26 mouse cellular contexts compared by ENCODE assay signal in the genomic region with DNA sequence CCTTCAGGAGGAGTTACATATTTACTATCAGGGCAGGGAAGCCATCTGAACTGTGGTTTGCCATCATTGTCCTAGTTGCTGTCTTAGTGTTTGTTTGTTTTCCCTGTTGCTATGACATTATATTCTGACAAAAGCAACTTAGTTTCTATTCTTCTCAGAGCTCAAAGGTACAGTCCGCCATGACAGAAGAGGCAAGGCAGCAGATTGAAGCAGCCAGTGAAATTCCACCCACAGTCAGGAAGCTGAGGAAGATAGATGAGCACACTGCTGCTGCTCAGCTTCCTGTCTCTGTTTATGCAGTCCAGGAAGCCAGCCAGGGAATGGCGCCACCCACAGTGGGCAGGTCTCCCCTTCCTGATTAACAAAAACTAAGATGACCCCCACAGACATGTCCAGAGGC. TPM values are rescaled to one million over a fixed set of nuclear protein-coding genes. Genes with fewer than 3 reads are reported as not detected.
A peak's percentile ranks its signal among the peaks of the same experiment; 100 is the strongest.
DNase-seq lines count a peak whose midpoint lies in the region; ATAC-seq and TF ChIP-seq lines count a peak whose summit lies in the region.
"Had no signal": no experiment of that assay in that cellular context is flagged by ENCODE, and none has a peak within 500 bp of the region (broad histone marks: within the 10 kb centered on the region; RNA-seq: fewer than 3 reads in every experiment).

No protein-coding gene starts in this region.

- no peaks in the 10 kb centered on the region for H3K9me3 ChIP-seq in intestine, postnatal 0 days (ENCODE audit: control insufficient read depth)
- no peaks in the 10 kb centered on the region for H3K9me3 ChIP-seq in intestine, embryonic 16.5 days (ENCODE audit: control insufficient read depth, low read length)
- H3K9me3 ChIP-seq: embryonic facial prominence, embryonic 15.5 days; forebrain, embryonic 15.5 days; heart, embryonic 13.5 days; midbrain, embryonic 13.5 days; neural tube, embryonic 13.5 days had no signal

- WGBS in intestine, postnatal 0 days, result 90% methylated on average over 2 of the region's 2 CpGs
- WGBS in intestine, embryonic 16.5 days, result 93% methylated on average over 2 of the region's 2 CpGs

- no peaks in the 10 kb centered on the region for H3K4me1 ChIP-seq in intestine, postnatal 0 days (replicated peaks; ENCODE audit: control insufficient read depth, insufficient read depth, low read length)
- H3K4me1 ChIP-seq in intestine, embryonic 16.5 days (ENCODE audit: control insufficient read depth, insufficient read depth, low read length), result no peaks in the 10 kb centered on the region
- H3K4me1 ChIP-seq: forebrain, embryonic 15.5 days; midbrain, embryonic 13.5 days had no signal

- H3K27ac ChIP-seq in intestine, postnatal 0 days (ENCODE audit: low read depth, low read length), result no peak overlapping the region
- H3K27ac ChIP-seq in intestine, embryonic 16.5 days (ENCODE audit: low read length), result no peak overlapping the region
- H3K27ac ChIP-seq: embryonic facial prominence, embryonic 15.5 days; forebrain, embryonic 15.5 days; heart, adult 2 months; heart, embryonic 13.5 days; hindbrain, postnatal 0 days; midbrain, embryonic 13.5 days; neural tube, embryonic 13.5 days had no signal

- H3K4me2 ChIP-seq in intestine, postnatal 0 days (replicated peaks; ENCODE audit: low read depth), result no peak overlapping the region
- no peak overlapping the region for H3K4me2 ChIP-seq in intestine, embryonic 16.5 days (ENCODE audit: low read depth, low read length)
- H3K4me2 ChIP-seq: embryonic facial prominence, embryonic 15.5 days; forebrain, embryonic 15.5 days; heart, embryonic 13.5 days; midbrain, embryonic 13.5 days; neural tube, embryonic 13.5 days had no signal

- H3K4me3 ChIP-seq in intestine, postnatal 0 days (ENCODE audit: low read depth, low read length), result no peak overlapping the region
- H3K4me3 ChIP-seq in intestine, embryonic 16.5 days (ENCODE audit: low read length), result no peak overlapping the region
- H3K4me3 ChIP-seq: embryonic facial prominence, embryonic 15.5 days; forebrain, embryonic 15.5 days; heart, adult 2 months; heart, embryonic 13.5 days; midbrain, embryonic 13.5 days; neural tube, embryonic 13.5 days had no signal

- H3K9ac ChIP-seq in intestine, postnatal 0 days (ENCODE audit: low read depth, low read length), result no peak overlapping the region
- H3K9ac ChIP-seq in intestine, embryonic 16.5 days (ENCODE audit: low read depth, low read length), result no peak overlapping the region
- H3K9ac ChIP-seq: embryonic facial prominence, embryonic 15.5 days; forebrain, embryonic 15.5 days; heart, embryonic 13.5 days; liver, postnatal 0 days; midbrain, embryonic 13.5 days; neural tube, embryonic 13.5 days had no signal

- ATAC-seq in intestine, postnatal 0 days, result peak; percentile 40; the same call in 1 of the 2 replicates
- no peak for ATAC-seq in intestine, embryonic 16.5 days
- ATAC-seq: forebrain, embryonic 15.5 days; hindbrain, postnatal 0 days; liver, postnatal 0 days; midbrain, embryonic 13.5 days had no signal

- TF ChIP-seq CTCF in intestine, postnatal 0 days (IDR thresholded peaks at IDR 0.05; ENCODE audit: low read depth), result no peak

- DNase-seq in thymus, postnatal 4 days, result peak; percentile 40
- no peak for DNase-seq in thymus, postnatal 36 days
- DNase-seq in lung, postnatal 36 days, result peak; percentile 65
- peak; percentile 53 for DNase-seq in splenic B cell, adult 2 months (ENCODE audit: low read depth, low spot score)
- no peak for DNase-seq in adrenal gland, adult 18-20 months (ENCODE audit: low spot score in 2 of 2)
- DNase-seq in cerebellum, adult 11-12 months, result no peak
- DNase-seq: adrenal gland, postnatal 36 days; cerebellum, adult 9-11 months; gastrocnemius, postnatal 25 days; heart, adult 2 months; heart, postnatal 14 days; kidney, adult 9 months; layer of hippocampus, postnatal 36 days; liver, postnatal 0 days; right cerebral cortex, adult 18-20 months had no signal

- no peaks in the 10 kb centered on the region for H3K27me3 ChIP-seq in intestine, postnatal 0 days (replicated peaks; ENCODE audit: control insufficient read depth, insufficient read depth, low read length)
- H3K27me3 ChIP-seq in intestine, embryonic 16.5 days (replicated peaks; ENCODE audit: control insufficient read depth, insufficient read depth, low read length), result no peaks in the 10 kb centered on the region
- no peaks in the 10 kb centered on the region for H3K27me3 ChIP-seq in splenic B cell, adult 2 months (ENCODE audit: control insufficient read depth, insufficient read depth, low read length, poor library complexity, severe bottlenecking)
- H3K27me3 ChIP-seq: embryonic facial prominence, embryonic 15.5 days; forebrain, embryonic 15.5 days; heart, embryonic 13.5 days; midbrain, embryonic 13.5 days; neural tube, embryonic 13.5 days had no signal

- H3K36me3 ChIP-seq in intestine, postnatal 0 days (ENCODE audit: control insufficient read depth, insufficient read depth), result no peaks in the 10 kb centered on the region
- no peaks in the 10 kb centered on the region for H3K36me3 ChIP-seq in intestine, embryonic 16.5 days (ENCODE audit: control insufficient read depth, insufficient read depth, low read length)
- no peaks in the 10 kb centered on the region for H3K36me3 ChIP-seq in splenic B cell, adult 2 months (ENCODE audit: control insufficient read depth, insufficient read depth, low read length, poor library complexity, severe bottlenecking)
- H3K36me3 ChIP-seq: embryonic facial prominence, embryonic 15.5 days; forebrain, embryonic 15.5 days; heart, embryonic 13.5 days; midbrain, embryonic 13.5 days; neural tube, embryonic 13.5 days had no signal

RNA-seq across cellular contexts. Expression of a gene that starts 2.0 kb away (rescaled TPM):
- 2.5 and 3.1 TPM in 2 replicates for polyA plus RNA-seq in intestine, postnatal 0 days (2015; fragmentation: Nextera tagmentation; extraction: Ambion mirVana)
- 7.2 and 8.5 TPM in 2 replicates for polyA plus RNA-seq in intestine, embryonic 16.5 days (2015; fragmentation: Nextera tagmentation; extraction: Ambion mirVana)
- total RNA-seq in adrenal gland, adult 18-20 months (2021), result 1 to 10 TPM; 8.0 to 9.9 TPM

RNA-seq across cellular contexts. Expression of a gene that starts 22.2 kb away (rescaled TPM):
- 9.0 and 9.9 TPM in 2 replicates for polyA plus RNA-seq in intestine, postnatal 0 days (2015; fragmentation: Nextera tagmentation; extraction: Ambion mirVana)
- 19.9 and 25.1 TPM in 2 replicates for polyA plus RNA-seq in intestine, embryonic 16.5 days (2015; fragmentation: Nextera tagmentation; extraction: Ambion mirVana)
- 1 to 10 TPM; 4.2 to 8.9 TPM for total RNA-seq in adrenal gland, adult 18-20 months (2021)

RNA-seq across cellular contexts. Expression of a gene that starts 50.3 kb away (rescaled TPM):
- 0.05 and 0.10 TPM in 2 replicates for polyA plus RNA-seq in intestine, postnatal 0 days (2015; fragmentation: Nextera tagmentation; extraction: Ambion mirVana)
- 0.23 and 0.24 TPM in 2 replicates for polyA plus RNA-seq in intestine, embryonic 16.5 days (2015; fragmentation: Nextera tagmentation; extraction: Ambion mirVana)
- 1 to 10 TPM in 1 of 2 experiments, under 1 TPM in 1; 0.45 to 1.2 TPM for total RNA-seq in adrenal gland, adult 18-20 months (2021)
- total RNA-seq: common myeloid progenitor, adult 5-6 weeks; gastrocnemius, postnatal 25 days; heart, adult 2 months; heart, postnatal 14 days had no signal
- polyA plus RNA-seq: embryonic facial prominence, embryonic 15.5 days; heart, adult 2 months; heart, embryonic 13.5 days; limb, embryonic 11.5 days; liver, adult 2 months; liver, postnatal 0 days had no signal

Comparison
In these comparisons a context has a peak if more than half of its experiments do, and no peak if none do; other contexts are left out.
1. DNase-seq: peak in thymus, postnatal 4 days (single experiment), lung, postnatal 36 days (single experiment) and splenic B cell, adult 2 months (single experiment); none in thymus, postnatal 36 days (0 of 2), adrenal gland, adult 18-20 months (0 of 2) and cerebellum, adult 11-12 months (single experiment).